Mouse (Mus musculus): Measurements from ENCODE around the gene Elavl1.
"Not testable (repeated sequence)": the region's sequence is repeated elsewhere in the genome, so short reads cannot be mapped to it uniquely, and the experiment has no call there.

The Elavl1 gene

DNA sequence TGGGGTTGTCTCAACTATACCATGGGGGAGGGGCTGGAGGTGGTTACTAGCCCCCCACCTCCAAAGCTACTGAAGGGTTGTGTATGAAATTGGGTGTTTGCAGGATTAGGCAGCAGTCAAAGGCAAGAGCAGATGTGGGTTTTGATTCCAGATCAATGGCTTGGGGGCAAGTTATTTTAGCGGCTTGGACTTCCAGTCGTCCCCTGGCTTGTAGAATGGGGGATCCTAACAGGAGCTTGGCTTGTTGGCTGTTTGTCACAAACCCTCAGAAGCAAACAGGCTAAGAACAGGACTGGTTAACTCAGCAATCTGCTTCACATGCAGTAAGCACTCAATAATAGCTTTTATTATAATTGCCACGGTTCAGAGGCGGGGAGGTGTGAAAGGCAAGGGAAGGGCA lies 67.9 kb downstream of the Elavl1 start:
- no peak for DNase-seq

GRCm38 (mm10) chr8:4256911-4257310 lies 68.3 kb downstream of the Elavl1 start:
- no peak for DNase-seq

GRCm38 (mm10) chr8:4255471-4255870 lies 69.7 kb downstream of the Elavl1 start:
- DNase-seq = not testable (repeated sequence)

DNA sequence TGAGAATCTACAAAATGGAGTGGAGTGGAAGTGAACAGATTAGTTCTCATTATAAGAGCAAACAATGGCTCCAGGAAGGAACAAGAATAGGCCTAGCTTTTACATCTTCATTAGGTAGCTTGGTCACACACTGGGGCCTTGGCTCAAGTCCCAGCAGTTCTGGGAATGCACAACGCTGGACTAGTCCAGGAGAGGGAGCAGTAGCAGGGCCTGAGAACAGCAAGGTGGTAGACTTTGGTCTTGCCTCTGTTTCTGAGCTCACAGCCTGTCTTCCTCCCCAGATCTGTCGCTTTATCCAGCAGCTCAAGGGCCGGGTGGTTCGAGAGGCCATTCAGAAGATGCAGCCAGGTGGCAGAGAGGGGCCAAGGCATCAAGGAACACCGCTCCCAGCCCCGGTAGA lies 71.2 kb downstream of the Elavl1 start:
- DNase-seq = peak; percentile 91 to 94

- peak; percentile 95 to 96 for DNase-seq
Measured at GRCm38 (mm10) chr8:4252934-4253841, 72.0 kb downstream of the Elavl1 start, which contains the start of gene Snapc2. TSS of gene Snapc2 (plus strand) at chr8:4253080.

- DNase-seq = no peak
Measured at GRCm38 (mm10) chr8:4252116-4252760, 73.0 kb downstream of the Elavl1 start.

DNA sequence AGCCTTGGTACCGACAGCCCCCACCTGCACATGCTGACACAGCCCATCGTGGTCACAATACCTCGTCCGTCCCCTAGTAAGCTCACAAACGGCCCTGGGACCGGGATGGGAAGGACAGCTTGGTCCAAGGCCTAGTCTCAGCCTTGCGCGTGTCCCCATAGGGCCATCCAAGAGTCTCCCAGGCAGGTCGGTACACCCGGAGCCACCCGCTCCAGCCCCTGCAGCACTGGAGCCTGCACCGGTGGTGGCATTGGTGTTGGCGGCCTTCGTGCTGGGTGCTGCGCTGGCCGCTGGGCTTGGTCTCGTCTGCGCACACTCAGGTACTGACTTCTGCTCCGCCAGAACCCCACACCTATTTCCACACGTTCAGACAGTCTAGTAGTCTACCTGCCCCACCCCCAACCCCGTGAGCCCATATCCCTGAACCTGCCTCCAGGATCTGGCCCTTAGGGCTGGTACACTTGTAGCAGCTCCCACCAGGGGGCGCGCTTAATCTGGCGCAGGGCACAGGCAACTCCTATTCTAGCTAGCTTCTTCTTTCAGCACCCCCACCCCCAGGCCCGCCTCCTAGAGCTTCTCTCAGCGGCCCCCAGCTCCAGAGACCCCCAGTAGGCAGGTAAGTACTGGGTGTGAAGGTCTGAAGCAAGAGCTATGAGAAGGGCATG lies 74.8 kb downstream of the Elavl1 start:
- peak; percentile 86 to 94 for DNase-seq

DNA sequence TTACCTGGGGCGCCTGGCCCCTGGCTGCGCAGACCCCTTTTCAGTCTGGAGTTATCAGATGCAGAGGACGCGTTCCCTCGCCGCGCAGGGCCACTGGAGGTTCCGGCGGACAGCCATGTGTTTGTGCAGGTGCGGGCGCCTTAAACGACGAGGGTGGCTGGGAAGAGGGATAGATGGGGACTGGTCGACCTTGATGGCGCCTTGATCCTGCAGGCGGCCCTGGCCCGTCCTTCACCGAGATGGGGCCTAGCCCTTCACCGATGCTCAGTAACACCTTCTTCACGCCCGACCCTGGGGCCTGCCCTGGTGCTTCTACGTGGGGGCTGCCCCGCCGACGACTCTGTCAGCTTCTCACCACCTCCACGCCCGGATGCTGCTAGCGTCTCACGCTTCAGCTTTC lies 76.0 kb downstream of the Elavl1 start:
- DNase-seq = no peak

DNA sequence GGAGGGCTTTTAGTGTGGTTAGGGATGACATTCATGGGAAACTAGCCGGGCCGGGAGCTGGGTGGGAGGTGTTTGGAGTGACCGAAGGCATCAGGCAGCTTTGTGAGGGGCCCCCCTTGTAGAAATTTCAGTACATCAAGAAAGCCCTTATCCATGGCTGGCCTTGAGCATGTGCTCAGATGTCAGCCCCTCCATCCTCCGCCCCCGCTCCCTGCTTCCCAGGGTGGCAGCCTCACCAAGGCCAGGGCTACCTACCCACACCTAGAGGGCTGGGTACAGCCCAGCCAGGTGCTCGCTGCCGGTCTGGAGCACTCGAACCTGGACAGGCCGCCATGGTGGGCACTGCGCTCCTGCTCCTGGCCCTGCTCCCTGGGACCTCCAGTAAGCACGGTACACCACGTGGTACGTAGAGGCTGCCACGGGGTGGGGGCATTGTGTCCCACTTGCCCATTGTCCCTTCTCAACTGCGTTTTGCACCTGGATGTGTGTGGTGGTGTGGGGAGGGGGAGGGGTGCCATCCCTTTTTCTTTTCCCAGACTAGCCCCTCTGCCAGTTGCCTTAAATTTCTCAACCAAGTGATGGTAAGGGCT lies 77.2 kb downstream of the Elavl1 start, which contains the start of gene Tgfbr3l:
TSS of gene Tgfbr3l (plus strand) at position 264 of the 590 bp plus-strand sequence.
- DNase-seq = no peak

- DNase-seq = no peak
Measured at GRCm38 (mm10) chr8:4247241-4247640, 78.0 kb downstream of the Elavl1 start.

- DNase-seq = peak in 1 of 2 experiments; percentile 58
Measured at GRCm38 (mm10) chr8:4245737-4246136, 79.5 kb downstream of the Elavl1 start.

- DNase-seq = no peak
Measured at GRCm38 (mm10) chr8:4245061-4245460, 80.2 kb downstream of the Elavl1 start.

DNA sequence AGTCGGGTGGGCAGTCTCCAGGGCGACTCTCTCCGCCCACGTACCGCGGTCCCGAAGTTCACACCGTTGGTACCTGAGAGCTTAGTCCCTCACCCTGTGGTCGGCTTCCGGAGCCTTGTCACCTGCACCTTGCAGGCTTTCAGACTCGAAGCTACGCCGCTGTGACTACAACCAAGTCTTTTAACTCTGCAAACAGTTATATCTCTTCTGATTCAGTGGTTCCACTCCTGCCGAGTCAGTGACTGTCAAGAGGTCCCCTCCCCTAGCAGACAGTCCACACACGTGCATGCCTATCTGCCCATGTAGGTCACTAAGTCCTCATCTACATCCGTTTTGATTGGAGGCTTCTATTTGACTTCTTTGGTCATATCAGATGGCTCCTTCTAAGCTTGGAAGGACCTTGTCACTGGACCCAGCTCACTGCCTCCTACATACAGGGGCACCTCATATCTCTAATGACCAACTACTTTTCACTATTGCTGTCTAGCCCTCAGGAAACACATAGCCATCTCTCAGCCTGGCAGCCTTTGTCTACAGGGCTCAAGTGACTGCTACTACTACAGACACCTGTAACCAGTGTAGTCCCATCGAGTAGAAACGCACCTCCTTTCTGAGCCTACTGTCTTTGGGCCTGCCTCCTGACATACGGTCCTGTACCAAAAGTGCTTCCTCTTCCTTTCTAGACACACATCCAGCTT lies 85.9 kb downstream of the Elavl1 start:
- no peak for DNase-seq

GRCm38 (mm10) chr8:4238434-4239192 lies 86.6 kb downstream of the Elavl1 start, which contains the start of the genes Map2k7 and Gm49320:
TSS of gene Map2k7 (plus strand) at chr8:4238740.
TSS of gene Gm49320 (plus strand) at chr8:4238865.
- peak; percentile 100 for DNase-seq

GRCm38 (mm10) chr8:4237814-4238433 lies 87.3 kb downstream of the Elavl1 start:
- DNase-seq = no peak
